Mouse (Mus musculus): ENCODE measurements at regions not wholly inside any gene's neighbourhood (a gene's known extent, or its start where the extent isn't known, plus 50 kb on each side); places are given as distances from the start of the nearest gene placed in this dataset.

- no peak for TF ChIP-seq EP300 (IDR thresholded peaks at IDR 0.05; ENCODE audit: low read depth)
- TF ChIP-seq CTCF (IDR thresholded peaks at IDR 0.05; ENCODE audit: low read depth): no peak
These were observed 83.3 kb upstream of the Tbc1d5 start for GRCm38 (mm10) chr17:51262404-51262803.
